Mouse (Mus musculus) CD8-positive naive resting alpha-beta T cell, adult 2 months (primary cell): Measurements from ENCODE around the gene Ccdc125.

Experiments used
- DNase-seq, 2 experiments: peaks; one replicate each; pipeline ENCODE4 v3.0.0; 2022; ENCODE audit warnings: low read depth in 2 of 2, low spot score in 2 of 2

Ccdc125 gene

DNA sequence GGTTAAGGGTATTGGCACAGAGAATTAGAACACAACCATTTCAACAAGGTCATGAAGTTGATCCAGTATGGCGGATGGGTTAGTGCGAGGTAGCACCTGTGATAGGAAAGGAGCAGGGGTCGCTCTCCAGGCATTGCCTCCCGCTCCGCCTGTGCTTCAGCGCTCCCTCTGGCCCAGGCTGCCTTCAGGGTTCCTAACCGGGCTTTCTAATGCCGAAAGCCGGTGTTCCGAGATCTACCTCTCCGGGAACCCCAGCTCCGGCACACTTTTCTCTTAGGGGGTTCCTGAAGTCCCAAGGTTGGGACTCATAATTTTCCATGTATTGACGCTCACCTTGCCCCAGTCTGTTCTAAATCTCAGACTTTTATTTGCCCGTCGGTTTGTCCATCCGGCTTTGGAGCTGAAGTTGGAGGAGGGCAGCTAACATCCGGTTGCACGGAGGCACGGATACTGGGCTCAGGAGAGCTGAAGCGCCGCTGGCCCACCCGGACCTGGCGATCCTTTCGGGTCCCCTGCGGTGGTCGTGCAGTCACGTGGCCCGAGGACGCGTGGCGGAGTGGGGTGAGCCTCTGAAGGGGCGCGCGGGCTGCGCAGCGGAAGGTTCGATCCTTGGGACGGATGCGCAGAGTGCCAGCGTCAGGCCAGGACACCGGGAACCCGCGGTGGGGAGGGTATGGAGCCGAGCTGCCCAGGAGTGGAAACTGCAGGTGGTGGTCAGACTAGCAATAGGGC is at the start of gene Ccdc125:
Gene Ccdc125 (plus strand): TSS at position 427 of the 732 bp plus-strand sequence.
- DNase-seq: peak; percentile 36

DNA sequence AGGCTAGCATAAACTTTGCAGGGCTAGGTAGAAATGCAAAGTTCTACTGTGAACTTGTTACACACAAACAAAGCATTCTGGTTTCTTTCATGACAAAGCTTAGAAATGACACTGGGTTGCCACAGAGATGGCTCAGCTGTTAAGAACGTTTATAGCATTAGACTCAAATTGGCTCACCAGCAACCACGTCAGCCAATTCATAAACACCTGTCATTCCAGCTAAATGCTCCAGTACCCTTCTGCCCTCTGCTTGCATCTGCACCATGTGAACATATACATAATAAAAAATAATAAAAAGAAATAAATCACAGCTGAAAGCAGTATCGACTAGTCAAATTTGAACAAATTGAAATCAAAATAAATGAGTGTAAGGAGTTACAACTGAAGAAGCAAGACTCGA is 47.3 kb upstream of the Ccdc125 start:
- DNase-seq: no peak

GRCm38 (mm10) chr13:100634106-100634691 is 35.3 kb upstream of the Ccdc125 start:
- no peak for DNase-seq

DNA sequence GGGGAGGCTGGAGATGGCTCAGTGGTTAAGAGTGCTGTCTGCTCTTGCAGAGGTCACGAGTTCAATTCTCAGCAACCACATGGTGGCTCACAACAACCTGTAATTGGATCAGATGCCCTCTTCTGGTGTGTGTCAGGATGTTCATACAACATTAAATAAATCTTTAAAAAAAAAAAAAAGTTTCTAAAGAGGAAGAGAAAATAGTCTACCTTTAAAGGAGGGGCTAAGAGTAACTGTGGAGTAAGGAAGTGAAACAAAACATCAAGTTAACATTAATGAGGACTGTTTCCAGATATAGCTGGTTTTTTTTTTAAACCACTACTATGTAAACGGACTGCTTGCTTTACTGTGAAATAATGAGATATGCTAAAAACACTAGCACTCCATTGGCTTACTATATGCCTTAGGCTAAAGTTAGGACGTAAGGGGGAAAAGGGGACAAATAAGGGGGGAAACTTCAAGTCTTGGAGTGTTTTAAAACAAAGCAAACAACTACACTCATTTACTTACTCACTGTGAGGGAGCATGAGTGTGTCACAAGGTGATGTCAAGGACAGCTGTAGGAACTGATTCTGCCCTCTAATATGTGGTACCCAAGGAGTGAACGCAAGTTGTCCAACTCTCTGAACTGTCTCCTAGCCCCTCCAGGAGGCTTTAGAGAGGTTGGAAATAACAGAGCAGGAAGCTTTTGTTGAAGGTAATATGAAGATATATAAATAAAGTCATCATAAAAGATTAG is 26.9 kb upstream of the Ccdc125 start:
- DNase-seq: no peak

DNA sequence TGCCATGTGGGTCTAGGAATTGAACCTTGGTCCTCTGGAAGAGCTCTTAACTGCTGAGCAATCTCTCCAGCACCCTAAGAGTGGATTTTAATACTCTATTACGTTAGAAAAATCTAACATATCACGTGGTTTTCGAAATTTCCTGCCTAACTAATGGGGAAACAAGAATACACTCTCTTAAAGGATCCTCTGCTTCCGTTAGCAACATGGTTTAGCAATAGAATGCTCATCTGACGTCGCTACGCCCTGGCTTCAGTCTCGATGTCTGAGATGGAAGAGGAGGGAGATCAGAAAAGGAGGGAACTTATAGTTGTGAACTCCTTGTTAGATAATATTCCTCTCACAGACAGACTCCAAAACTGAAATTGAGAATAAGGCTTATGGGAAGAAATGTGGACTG is 21.3 kb upstream of the Ccdc125 start:
- DNase-seq: no peak

DNA sequence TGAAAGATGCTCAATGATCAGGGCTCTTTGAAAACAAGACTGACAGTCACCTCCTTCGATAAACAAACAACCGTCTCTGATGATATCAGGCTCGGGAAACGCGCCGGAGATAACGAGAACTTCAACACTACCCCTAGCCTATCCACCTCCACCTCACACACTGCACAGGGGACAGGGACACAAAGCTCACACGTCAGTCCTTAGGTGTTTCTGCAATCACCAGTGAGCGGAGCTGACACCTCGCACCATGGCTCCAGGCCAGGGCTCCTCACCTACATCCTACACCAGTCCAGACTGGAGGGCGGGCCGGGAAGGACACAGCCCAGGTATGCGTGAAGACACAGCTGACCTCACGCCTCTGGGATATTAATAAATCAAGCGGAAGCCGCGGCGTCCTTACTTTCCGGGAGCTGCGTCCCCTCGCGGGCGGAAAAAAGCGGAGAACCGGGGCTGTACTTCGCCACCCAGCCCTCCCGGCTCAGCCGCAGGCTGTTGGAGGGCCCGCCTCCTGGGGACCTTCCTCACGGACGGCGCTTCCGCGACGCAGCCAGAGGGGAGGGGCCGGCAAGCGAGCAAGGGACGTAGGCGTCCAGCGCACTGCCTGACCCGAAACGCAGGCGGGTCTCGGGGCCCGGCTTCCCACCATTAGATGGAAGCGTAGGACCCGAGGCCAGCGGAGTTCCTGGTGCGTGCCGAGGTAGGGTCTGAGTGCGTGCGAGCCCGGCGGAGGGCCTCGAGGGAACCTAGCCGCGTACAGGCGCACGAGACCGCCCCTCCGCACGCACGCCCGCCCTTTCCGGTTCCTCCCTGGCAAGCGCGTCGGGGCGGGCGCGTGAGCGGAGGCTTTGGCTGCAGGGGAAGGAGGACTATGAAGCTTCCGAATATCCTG is 18.7 kb upstream of the Ccdc125 start, which contains the start of the genes Ak6 and Rad17:
Gene Ak6 (plus strand): TSS at position 430 of the 889 bp plus-strand sequence.
Gene Rad17 (minus strand): TSS at position 502 of the 889 bp plus-strand sequence.
- DNase-seq: peak; percentile 90 to 93

DNA sequence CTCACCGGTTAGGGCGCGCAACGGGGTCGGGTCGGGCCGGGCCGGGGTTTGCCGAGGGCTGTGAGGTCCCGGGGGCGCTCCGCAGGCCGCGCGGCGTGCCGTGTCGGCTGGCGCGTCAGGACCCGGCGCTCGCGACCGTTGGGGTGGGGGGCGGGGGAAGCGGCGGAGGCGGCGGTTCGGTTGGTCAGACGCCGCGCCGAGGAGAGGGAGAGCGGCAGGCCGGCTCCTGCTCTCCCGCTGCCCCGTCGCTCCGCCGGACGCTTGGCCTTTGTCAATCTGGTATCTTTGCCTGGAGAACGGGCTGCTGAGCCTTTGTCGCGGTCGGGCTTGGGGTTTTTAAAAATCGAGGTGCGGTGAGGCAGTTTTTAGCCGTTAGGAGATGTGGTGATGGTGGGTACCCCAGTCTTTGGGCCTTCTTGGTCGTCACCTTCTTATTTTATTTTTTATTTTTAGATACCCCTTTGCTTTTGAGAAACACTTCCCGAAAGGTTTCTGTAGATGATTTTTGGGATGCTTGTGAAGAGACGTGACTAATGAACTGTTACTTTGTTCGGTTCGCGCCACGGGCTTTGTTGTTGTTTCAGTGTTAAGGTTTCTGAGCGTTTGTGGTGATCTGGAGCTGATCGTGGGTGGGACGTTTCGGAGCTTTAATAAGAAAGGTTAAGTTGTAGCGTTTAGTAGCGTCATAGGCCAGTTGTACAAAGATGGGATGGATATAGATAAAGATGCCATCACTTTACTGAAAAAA is 17.9 kb upstream of the Ccdc125 start, which contains the start of gene Taf9:
Gene Taf9 (plus strand): TSS at position 141 of the 748 bp plus-strand sequence.
- DNase-seq: peak in 1 of 2 experiments; percentile 19

GRCm38 (mm10) chr13:100658091-100658490 is 11.4 kb upstream of the Ccdc125 start:
- DNase-seq: no peak

- DNase-seq: peak; percentile 36 to 58
Observed at GRCm38 (mm10) chr13:100659864-100660456, 9.6 kb upstream of the Ccdc125 start.

DNA sequence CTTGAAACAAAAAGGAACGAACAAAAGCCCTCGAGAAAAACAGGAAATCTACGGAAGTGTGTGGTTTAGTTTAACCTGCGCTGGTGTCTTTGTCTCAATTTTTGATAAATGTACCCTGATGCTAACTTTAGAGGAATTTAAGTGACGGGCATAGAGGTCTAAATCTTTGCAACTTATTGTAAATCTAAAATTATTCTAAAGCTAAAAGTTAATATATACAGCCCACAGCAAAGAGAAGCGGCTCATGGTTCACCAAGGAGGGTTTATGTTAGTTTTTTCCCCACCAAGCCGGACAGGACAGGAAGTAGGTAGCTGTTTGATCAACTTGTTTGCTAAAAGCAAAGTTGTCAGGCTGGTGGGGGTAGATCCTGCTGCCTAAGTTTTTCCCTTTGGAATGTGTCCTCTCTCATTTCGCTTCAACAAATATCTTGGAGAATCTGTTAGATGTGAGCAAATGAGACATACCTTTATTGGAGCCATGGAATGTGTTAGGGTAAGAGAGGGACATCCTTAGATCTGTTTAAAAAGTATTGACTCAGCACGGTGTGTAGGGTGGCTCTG is 744 bp downstream of the Ccdc125 start:
- peak in 1 of 2 experiments; percentile 11 for DNase-seq

GRCm38 (mm10) chr13:100675936-100676635 is 6.6 kb downstream of the Ccdc125 start:
- no peak for DNase-seq

GRCm38 (mm10) chr13:100681615-100682014 is 12.1 kb downstream of the Ccdc125 start:
- no peak for DNase-seq

GRCm38 (mm10) chr13:100682837-100683236 is 13.3 kb downstream of the Ccdc125 start:
- DNase-seq: no peak

DNA sequence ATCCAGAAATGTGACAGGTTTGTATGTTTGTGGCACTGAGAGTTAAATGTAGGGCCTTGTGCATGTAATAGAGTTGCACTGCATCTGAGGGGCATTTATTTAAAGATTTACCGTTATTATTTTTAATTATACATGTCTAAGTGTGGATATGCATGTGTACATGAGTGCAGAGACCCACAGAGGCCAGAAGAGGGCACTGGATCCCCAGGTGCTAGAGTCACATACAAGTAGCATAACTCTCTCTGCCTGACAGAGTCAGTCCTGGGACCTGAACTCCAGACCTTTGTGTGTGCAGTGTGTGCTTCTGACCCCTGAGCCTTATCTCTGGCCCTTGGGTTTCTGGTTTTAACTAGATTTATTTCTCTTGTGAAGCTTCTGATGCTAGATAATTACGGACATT is 14.8 kb downstream of the Ccdc125 start:
- no peak for DNase-seq

DNA sequence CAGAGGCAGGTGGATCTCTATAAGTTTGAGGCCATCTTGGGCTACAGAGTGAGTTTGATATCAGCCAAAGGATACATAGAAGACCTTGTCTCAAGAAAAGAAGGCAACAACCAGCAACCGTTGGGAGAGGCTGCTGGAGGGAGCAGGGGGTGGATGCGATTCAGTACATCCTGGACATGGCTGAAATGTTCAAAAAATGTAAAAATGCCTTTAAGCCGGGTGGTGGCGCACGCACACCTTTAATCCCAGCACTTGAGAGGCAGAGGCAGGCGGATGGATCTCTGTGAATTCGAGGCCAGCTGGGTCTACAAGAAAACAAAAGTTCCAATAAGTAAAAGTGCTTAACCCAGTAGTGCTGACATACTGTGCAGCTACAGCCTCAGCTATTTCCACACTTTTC is 18.0 kb downstream of the Ccdc125 start:
- DNase-seq: no peak

- no peak for DNase-seq
Observed at GRCm38 (mm10) chr13:100697541-100697940, 28.0 kb downstream of the Ccdc125 start.

DNA sequence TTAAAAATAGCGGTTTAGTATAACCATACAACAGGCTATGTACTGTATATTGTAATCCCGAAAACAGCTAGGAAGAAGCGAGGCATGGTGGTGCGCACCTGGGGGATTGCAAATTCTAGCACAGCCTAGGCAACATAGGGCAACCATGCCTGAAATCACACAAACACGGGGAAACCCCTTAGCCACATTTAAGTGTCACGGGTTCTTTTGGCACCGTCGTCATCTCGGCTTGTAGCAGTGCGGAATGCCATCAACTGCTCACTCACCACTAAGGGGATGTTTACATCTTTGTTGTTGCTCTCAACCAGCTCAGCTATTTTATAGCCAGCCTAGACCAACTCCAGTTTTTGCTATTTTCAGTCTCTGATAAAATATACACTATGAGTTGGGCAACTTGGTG is 29.3 kb downstream of the Ccdc125 start:
- DNase-seq: no peak

GRCm38 (mm10) chr13:100703468-100703867 is 34.0 kb downstream of the Ccdc125 start:
- DNase-seq: no peak

DNA sequence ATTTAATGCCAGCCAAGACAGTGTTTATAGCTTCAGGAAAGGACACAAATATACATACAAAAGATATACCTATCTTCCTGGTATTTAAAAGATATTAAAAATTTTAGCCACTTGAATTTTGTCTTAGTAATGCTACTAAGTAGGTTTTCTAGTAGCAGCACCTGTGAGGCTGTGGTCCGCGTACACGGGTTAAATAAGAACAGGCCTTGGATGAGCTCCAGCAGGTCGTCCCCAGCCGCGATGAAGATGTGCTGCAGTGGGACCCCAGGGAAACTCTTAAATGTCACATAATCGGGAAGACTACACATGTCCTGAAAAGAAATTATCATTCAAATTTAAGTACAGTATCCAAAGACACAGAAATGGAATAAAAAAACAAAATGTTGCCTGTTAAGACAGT is 36.7 kb downstream of the Ccdc125 start:
- DNase-seq: no peak
